Mouse (Mus musculus) CD4-positive helper T cell, adult 2 months (primary cell): Measurements from ENCODE around the gene Meaf6.

Source experiments
- DNase-seq: peaks from one replicate; pipeline ENCODE4 v3.0.0-alpha.2; 2012; ENCODE audit warnings: low read depth, missing footprints, low spot score

Gene Meaf6

DNA sequence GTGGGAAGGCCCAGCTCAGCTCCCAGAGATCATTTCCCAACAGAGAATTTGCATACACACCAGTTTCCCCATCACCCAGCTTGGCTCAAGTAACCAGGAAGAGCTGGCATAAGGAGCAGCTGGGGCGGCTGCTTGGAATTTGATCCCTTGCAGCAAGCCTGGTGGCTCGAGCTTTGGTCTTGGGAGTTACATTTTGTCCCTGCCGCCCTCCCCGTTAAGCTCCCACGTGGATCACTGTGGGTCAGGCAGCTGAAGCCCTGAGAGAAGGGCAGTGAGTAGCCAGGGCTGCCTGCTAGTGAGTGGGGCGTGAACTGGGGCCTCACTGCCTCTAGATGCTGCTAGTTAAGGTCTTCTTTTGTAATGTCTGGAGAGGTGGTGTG, 30.8 kb downstream of the Meaf6 start:
- DNase-seq = no peak

DNA sequence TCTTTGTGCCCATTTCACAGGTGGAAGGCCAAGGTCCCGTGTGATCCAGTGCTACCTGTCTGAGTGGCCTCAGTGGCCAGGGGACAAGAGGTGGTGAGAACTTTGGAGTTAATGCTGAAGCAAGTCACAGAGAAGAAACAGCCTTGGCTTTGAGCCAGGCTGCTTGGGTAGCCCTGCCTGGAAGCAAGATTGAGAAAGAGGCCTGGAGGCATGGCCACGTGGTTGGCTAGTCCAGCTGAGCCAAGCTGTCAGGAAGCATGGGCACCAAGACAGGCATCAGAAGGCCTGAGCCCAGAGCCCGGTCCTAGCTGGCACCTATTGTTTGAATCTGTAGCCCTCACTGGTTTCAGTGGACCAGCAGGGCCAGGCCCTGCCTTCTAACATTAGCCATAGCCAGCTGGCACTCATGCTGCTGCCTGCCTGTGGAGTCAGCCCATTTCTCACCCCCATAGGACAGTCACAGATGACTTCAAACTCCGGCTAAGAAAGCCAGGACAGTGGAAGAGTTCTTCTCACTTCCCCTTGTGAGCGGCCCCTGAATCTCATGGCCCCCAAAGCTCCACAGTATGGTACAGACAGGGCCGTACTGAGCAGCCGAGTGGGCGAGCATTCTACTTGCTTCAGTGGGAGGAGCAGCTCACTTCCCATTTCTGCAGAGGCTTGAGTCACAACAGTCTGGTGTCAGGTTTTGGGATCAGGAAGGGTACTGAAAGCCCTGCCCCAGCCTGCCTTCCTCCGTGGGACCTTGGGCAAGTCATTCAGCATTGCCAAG, 31.3 kb downstream of the Meaf6 start:
- DNase-seq = no peak

DNA sequence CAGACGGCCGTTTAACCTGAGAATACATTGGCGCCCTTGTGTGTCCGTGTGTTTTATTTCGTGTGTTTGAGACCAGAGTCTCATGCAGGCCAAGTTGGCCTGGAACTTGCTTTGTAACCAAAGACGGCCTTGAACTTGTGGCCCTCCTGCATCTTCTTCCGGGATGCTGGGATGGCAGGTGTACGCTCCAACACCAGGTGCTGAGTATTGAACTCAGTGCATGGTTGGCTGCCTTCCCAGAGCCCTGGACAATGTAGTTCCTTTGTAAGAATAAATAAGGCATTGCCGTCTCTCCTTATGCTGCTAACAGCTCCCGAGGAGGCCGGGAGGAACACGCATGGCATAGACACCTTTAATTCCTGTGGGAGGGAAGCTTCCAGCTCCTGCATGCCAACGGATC, 32.0 kb downstream of the Meaf6 start:
- no peak for DNase-seq

DNA sequence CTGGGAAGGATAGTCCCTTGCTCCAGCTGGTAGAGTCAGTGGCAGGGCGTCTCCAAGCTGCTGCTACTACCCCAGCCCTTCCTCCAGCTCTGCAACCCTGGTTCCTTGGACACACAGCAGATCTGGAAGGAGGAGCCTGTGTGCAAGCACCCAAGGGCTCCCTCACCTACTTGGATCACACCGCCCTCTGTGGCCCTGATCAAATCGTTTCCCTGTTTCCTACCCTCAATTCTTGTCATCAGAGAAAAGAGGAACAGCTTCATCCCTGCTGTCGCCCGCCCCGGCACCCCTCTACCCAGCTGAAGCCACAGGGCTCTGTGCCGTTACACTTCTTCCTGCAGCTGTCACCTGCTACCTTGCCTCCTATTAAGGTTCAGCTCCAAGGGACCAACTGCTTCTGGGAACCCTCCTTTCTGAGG, 33.0 kb downstream of the Meaf6 start:
- DNase-seq = peak; percentile 29

DNA sequence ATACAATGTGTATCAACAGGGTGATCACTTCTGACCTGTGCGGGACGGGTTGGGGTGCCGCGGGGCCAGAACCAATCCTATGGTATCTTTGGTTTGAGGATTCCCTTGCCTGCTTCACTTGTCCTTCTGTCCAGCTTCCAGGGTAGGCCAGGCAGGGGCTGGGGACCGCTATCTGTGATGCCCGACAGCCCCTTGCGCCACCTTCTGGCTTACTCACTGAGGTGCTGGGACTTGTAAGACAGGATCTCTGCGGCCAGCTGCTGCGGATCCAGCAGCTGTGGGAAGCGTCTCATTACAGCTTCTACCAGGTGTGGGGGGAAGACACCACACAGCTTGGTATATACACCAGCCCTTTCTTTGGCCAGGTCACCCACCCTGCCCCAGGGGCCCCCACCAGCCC, 34.1 kb downstream of the Meaf6 start:
- DNase-seq = peak; percentile 23

DNA sequence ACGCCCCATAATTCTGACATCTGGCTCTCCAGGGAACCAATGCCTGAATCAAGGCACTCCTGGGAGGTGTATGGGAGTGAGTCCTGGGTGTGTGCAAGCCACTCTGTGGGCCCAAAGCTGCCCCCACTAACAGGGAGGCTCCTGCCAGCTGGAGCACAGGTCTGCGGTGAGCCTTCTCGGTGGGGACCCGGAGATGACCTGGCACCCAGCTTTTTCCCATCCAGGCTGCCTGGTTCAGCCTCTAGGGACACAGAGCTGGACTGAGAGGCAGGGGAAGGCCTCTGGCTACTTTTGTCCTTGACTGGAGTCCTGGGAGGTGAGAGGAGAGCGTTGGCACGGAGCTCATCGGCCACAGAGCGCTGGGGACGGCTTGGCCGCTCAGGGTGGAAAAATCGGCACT, 34.8 kb downstream of the Meaf6 start:
- DNase-seq = no peak

DNA sequence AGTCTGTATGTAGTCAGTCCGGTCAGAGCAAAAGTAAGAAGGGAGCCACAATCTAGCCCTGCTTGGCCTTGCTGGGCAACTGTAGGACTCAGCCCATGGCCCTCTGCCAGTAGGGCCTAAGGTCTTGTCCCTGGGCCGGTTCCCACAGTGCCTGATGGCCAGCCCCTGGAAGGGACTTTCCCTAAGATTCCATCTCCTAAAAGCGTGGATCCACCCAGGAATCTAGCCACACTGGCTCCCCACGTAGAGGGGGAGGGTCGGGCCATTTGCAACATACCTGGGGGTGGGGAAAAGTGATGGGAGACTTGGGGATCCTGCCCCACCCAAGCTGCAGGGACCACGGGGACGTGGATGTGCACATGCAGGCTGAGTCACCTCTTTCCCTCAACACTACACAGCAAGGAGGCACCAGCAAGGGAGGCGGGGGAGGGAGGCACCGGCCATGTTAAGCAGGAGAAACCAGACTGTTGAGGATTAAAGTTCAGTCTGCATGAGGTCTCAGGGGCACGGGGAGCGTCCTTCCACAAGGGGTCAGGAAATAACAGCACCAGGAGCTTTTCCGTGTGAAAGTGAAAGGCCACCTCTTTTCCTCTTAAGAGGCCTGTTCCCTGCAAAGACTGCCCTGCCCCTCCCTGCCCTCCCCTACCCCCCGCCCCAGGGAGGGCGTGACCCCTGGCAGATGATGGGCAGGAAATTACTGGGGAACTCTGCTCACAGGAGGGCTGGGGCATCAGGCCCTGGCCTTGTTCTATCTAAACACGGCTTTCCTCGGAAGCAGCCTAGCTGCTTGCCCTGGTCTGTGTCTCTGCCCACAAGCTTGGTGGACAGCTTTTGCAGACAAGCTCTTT, 37.7 kb downstream of the Meaf6 start:
- peak; percentile 75 for DNase-seq

DNA sequence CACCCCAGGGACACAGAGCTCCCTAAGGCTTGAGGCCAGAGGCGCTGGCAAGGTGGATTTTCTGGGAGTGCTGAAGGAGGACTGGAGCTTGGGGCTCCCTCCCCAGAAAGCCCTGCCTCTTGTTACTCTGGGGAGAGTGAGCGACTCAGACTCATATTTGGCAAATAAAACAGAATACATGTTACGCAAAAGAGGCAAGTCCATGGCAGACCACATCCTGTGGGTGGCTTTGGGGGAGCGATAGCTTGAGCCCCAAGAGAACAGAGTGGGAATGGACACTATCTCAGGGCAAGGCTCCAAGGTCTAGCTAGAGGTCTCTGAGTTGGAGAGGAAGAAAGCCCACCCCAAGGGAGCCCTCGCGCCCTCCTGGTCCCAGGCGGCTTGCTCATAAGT, 38.3 kb downstream of the Meaf6 start:
- peak; percentile 71 for DNase-seq

DNA sequence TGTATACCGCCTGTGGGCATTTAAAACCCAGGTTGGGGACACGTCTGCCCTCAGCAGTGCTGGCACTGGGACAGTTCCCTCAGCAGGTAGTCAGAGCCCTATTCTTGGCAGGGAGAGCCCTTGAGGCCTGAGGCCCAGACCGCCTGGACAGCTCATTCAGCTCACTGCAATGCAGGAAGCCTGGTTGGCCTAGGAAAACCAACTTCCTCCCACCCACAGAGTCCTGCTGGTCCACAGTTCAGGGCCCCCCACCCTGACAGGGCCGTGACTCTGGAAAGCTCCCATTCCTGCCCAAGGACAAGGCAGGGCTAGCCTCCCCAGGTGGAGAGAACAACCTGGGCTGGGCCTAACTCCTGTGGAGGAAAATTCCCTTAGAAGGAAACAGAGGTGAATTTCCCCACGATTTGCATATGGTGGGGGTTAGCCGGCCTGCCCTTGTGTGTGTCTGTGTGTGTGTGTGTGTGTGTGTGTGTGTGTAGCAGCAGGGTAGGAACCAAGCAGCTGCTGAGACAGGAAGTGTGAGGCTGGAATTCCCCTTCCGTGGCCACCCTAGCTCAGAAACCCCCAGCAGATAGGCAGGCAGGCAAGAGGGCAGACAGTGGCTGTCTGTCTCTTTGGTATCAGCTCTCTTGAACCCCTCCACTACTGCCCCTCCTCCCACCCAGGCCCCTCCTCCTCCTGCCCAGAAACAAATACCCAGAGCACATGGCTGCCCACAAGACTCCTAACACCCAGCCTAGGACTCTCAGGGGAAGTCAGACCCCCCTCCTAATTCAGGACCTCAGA, 39.7 kb downstream of the Meaf6 start:
- peak; percentile 94 for DNase-seq

DNA sequence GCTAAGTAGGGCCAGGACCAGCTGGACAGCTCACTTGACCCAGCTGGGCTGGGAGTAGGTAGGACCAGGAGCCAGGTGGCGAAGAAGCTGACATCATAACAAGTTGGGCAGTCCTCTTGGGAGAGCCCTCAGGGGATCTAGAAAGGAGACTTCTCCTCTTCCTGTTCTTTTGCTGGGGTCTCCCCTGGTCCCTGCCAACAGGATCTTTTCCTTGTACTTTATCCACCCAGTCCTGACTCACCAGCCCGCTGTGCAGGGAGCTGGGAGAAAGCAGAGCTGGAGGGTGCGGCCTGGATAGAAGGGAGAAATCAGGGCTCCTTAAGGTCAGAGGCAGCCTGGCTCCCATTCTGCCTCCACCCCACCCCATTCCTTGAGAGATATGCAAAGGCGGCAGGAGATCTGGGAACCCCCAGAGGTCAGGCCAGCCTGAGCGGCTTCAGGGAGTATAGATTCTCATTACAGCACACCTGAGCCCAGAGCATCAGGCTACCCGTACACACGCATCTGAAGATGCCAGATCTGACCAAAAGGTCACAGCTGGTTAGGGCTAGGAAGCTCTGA, 40.5 kb downstream of the Meaf6 start:
- peak; percentile 41 for DNase-seq

DNA sequence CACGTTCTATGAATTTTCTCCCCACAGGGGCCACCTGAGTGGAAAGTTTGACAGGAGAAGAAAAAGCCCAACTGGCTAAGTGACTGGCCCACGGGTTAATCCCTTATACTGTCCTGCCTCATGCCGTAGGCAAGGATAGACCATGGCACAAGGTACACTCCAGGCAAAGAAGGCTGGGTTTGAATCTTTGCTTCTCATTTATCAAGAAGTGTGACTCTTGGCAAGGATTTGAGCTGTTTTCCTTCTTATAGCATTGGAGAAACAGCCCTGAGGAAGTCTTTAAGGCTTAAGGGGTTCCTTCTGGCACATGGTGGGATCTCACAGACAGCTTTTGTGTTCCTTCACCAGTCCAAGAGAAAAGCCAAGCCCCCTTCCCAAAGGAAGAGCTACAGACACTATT, 41.3 kb downstream of the Meaf6 start:
- no peak for DNase-seq

DNA sequence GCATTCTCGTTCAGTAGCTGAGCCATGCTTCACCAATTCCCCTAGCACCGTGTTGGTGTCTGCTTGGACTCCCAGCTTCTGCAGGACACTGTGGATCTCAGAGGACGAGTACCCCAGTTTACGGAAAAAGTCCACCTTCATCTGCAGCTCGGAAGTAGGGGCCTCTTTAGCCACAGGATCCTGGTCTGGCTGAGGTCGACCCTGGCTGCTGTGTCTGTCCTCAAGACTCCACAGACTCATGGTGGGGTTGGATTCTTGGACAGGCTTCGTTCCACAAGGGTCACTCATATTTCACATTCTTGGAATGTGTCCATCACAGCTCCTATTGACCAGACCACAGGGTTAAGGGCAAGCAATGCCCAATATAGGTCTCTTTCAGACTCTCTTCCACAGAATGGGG, 41.8 kb downstream of the Meaf6 start:
- DNase-seq = no peak

DNA sequence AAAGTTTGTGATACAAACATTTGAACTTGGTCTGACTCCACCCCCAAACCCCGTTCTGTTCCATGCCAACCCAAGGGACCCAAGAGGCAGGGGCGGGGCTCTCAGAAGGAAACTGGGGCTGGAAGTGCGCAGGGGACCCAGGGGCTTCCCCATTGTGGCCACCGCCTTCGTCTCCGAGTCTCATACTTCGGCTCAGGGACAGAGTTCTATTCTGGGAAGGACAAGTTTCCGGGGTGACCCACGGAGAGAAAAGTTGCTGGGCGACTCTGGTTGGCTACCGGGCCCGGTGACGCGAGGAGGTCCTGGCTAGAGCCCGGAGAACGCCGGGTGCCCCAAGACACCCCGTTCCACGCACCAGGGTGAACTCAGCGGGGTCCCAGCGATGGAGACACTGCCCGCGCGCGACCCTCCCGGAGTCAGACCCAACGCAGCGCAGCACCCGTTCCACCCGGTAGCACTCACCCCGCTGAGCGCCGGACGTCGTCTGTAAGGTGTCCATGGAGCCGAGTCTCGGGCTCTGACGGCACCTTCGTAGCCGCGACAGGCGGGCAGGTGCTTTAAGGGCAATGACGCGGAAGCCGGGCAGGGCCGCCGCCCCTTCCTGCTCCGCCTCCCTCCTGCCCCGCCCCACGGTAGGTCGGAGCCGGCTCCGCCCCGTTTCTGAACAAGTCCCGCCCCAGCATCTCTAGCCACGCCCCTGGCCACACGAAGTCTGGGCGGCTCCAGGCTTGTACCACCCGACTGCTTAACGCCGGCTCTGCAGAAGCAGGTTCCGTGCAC, 42.6 kb downstream of the Meaf6 start, which contains the start of gene Zc3h12a:
Gene Zc3h12a, minus strand, starts transcription at position 536 of the 780 bp plus-strand sequence.
- DNase-seq = peak; percentile 96

DNA sequence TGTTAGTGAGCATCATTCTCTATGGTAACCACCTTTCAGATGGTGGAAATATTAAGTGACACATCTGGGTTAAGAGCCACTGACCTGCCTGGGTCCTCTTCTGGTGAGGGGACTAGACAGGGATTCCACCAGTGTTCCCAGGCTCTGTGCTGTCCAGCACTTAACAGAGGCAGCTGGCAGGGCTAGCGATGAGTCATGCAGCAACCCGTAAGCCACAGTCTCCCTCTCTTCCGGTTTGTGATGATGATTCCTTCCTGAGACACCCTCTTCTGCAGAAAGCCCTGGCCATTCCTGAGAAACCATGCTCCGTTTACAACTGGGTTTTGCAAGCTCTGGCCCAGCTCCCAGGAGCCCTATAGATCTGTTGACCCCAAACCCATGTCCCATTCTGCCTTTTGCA, 46.6 kb downstream of the Meaf6 start:
- peak; percentile 30 for DNase-seq

DNA sequence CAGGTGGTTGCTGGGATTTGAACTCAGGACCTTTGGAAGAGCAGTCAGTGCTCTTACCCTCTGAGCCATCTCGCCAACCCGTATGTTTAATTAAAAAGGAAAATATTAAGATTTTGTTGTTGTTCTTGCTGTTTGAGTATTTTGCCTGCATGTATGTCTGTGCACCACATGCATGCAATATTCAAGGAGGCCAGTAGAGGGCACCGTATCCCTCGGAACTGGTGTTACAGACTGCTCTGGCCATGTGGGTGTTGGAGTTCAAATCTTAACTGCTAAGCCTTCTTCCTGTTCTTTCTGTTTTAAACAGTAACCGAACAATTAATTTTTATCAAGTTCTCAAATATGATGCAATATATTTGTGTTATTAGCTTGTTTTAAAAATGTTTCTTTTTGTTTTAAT, 47.5 kb downstream of the Meaf6 start:
- peak; percentile 78 for DNase-seq

DNA sequence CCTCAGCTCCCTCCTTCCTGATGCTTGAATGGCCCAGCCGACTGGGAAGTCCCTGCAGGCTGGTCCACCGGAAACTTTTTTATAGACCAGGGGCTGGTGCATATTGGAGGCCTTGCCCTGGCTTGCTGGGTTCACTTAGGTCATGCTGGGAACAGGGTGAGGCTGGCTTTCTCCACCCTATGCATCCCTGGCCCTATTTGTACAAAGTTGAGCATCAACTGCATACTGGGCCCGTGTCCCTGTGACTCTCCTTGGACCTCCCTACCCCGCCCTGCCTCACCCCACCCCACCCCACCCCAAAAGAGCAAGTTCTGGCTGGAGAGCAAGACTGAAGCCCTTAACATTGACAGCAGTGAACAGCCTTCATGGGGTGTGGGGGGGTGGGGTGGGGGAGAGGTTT, 49.3 kb downstream of the Meaf6 start:
- no peak for DNase-seq

DNA sequence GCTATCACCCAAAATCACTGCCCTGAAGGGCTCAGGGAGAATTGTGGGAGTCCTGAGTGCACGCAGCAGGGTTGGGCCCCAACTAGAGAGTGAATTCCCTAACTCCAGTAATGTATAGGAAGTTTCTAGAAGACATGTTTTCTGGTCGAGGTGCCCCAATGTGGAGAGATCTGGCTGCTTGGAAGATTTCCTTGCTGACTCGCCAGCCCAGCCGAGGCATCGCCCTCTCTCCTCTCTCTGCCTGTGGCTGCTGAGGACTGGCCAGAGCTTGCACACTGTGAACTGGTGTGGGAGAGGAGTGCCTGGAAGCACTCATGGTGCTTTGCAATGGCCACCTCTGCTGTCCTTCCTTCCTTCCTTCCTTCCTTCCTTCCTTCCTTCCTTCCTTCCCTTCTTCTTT, 49.7 kb downstream of the Meaf6 start:
- no peak for DNase-seq

DNA sequence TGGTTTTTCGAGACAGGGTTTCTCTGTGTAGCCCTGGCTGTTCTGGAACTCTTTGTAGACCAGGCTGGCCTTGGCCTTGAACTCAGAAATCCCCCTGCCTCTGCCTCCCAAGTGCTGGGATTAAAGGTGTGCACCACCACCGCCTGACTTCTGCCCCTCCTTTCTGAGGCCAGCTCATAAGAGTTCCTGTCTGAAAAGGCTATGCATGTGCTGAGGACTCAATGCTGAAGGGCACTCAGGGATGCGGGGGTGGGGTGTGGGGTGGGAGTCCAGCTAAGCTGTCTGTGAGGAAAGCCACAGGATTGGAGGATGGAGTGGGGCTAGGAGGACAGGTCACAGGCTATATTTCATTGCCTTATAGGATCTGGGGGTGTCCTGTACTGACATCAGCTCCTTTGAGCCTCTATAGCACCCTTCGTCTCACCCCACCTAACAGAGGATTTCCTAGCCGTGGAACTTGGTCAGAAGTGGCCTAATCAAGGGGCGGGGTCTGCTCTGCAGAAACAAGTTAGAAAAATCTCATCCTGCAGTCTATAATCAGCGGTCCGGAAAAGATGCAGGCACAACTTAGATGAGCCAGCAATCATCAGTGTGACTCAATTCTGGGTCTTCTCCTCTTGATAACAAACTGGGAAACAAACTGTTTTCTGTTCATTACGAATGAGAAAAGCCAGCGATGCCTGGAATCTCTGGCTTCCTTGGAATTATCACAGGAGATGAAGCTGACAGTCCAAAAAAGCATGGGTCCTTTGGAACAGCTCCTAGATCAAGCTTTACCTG, 50.3 kb downstream of the Meaf6 start:
- DNase-seq = no peak

DNA sequence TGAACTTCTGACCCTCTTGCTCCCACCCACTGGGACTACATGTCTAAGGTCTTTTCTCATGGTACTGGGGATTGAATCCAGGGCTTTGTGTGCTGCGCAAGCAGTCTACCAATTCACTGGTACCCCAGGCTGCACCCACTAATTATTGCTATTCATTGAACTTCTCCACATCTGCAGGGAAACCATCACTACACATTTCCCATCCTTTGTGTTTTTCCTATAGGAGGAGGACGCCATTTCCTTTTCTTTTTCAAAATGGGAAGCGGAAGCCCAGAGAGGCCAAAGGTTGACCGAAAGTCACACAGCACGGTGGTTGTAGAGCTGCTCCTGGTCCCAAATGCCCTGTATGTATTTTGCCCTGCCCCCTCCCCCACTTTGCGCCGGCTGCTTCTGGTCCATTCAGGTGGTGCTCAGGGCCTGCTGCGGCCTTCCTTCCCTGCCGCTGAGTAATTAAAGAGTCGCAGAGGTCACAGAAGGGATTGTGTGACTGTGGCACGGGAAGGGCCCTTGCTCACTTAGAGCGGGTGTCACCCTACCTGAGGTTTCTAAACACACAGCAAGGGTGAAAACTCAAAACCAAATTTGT, 51.5 kb downstream of the Meaf6 start:
- DNase-seq = no peak

DNA sequence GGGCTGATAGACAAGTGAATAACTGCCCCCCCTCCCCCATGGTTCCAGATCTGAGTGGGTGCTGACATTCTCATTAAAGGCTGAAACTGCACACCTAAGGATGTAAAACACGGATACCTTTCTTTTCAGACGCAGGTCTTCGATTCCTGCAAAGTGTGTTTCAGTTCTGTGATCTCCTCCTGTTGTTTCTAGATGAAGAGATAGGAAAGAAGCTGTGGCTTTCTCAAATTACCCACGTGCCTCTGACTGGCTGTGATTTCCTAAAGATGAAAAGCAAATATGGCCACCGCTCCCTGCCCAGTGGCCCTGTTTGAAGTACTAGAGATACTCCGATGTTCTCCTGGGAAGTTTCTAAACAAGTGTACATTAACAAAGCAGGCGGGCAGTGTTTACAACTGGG, 53.4 kb downstream of the Meaf6 start:
- peak; percentile 51 for DNase-seq
